Mouse (Mus musculus) forebrain, embryonic 15.5 days (tissue): ENCODE measurements at regions not wholly inside any gene's neighbourhood (a gene's known extent, or its start where the extent isn't known, plus 50 kb on each side); places are given as distances from the start of the nearest gene placed in this dataset.

Experiments used
- ATAC-seq: fragments of 200-750 bp; cut with Nextera tagmentation; replicated peaks from 2 replicates; pipeline ENCODE4 v1.8.0; 2017; ENCODE audit warnings: mild to moderate bottlenecking, moderate TSS enrichment, moderate library complexity
- H3K27ac ChIP-seq: fragments of 300-500 bp; sonication (generic); replicated peaks from 2 replicates; pipeline ENCODE4 v1.5.1; 2015; ENCODE audit warnings: mild to moderate bottlenecking, inconsistent platforms
- H3K27me3 ChIP-seq: fragments of 300-500 bp; sonication (generic); 2 replicates; pipeline ENCODE4 v1.6.1; 2015; ENCODE audit warnings: inconsistent platforms
- H3K36me3 ChIP-seq: fragments of 300-500 bp; sonication (generic); 2 replicates; pipeline ENCODE4 v1.6.1; 2015; ENCODE audit warnings: mild to moderate bottlenecking, inconsistent platforms
- H3K4me1 ChIP-seq: fragments of 300-500 bp; sonication (generic); 2 replicates; pipeline ENCODE4 v1.6.1; 2015; ENCODE audit warnings: inconsistent platforms
- H3K4me2 ChIP-seq: fragments of 300-500 bp; sonication (generic); replicated peaks from 2 replicates; pipeline ENCODE4 v1.6.1; 2015; ENCODE audit warnings: mild to moderate bottlenecking, inconsistent platforms
- H3K4me3 ChIP-seq: fragments of 300-500 bp; sonication (generic); 2 replicates; pipeline ENCODE4 v1.5.1; 2015; ENCODE audit warnings: mild to moderate bottlenecking, inconsistent platforms
- H3K9ac ChIP-seq: fragments of 300-500 bp; sonication (generic); replicated peaks from 2 replicates; pipeline ENCODE4 v1.6.1; 2015; ENCODE audit warnings: mild to moderate bottlenecking, inconsistent platforms
- H3K9me3 ChIP-seq: fragments of 300-500 bp; sonication (generic); 2 replicates; pipeline ENCODE4 v1.6.1; 2016; ENCODE audit warnings: inconsistent platforms
- WGBS: fragments of 180-500 bp; shearing (Covaris S2); methylation state at CpG from one replicate; pipeline ENCODE4 v1.1.7; 2015; ENCODE audit warnings: mixed read lengths; 5-methylcytosine and 5-hydroxymethylcytosine counted together

DNA sequence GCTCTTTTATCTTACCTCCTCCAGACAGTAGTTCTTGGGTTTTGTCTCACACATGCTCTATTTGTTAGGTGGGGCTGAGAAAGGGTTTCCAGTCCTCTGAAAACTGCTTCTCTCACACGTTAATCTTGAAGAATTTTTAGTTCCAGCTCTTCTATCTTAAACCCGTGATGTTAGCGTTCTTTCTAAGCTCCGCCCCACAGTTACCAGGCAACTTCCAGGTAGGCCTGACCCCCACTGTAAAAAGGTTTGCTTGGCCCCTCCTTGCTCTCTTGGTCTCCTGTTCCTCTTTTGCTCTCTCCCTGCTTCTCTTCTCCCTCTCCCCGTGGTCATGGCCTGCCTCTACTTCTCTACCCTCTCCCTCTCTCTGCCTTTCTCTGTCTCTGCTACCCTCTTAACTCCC is 1149.7 kb downstream of the Mrps31 start:
- H3K27ac ChIP-seq = peak overlapping the region; percentile 27; the same call in 1 of the 2 replicates
- H3K36me3 ChIP-seq = no peaks in the 10 kb centered on the region
- no peak overlapping the region for H3K9ac ChIP-seq
- WGBS = 78% methylated on average over 5 of the region's 5 CpGs
- no peak overlapping the region for H3K4me3 ChIP-seq
- H3K9me3 ChIP-seq = no peaks in the 10 kb centered on the region
- peaks cover 28% of the 10 kb centered on the region for H3K4me1 ChIP-seq
- no peak for ATAC-seq
- H3K27me3 ChIP-seq = no peaks in the 10 kb centered on the region
- no peak overlapping the region for H3K4me2 ChIP-seq

DNA sequence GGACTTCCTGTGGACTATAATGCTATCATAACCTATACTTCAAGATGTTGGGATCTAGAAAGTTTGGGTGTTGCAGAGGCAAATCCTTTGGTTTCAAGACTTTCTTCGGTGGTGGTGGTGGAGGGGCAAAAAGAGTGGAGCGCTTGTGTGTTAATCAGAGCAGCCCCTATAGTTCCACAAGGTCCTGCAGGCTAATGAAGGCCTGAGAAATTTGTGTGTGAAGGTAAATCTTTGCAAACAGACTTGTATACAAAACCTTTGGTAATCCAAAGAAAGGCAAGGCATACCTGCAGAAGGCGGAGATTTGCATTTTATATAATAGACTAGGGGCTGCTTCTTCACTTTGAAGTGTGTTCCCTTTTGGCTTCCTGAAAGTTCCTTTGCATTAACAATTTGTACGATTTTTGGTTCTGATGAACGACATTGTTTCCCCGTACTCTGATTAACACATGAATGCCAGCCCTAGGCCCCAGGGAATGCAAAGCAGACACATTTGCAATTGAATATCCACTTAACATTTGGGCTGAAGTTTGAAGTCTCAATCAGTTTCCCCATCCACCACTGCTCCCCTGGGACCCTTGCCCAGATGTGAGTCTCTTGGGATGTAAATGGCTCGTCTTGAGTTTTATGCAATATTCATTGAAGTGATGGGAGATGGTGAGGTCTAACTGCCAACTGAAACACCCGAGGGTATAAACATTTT is 1150.7 kb downstream of the Mrps31 start:
- Histone ChIP-seq H3K9me3 (no peaks in the 10 kb centered on the region), H3K4me1 (peaks cover 28% of the 10 kb centered on the region), H3K27me3 (no peaks in the 10 kb centered on the region), H3K36me3 (no peaks in the 10 kb centered on the region), H3K4me2 (peak overlapping the region; percentile 41), H3K9ac (no peak overlapping the region), H3K4me3 (no peak overlapping the region), H3K27ac (peak overlapping the region; percentile 50)
- WGBS = 3% methylated on average over 8 of the region's 8 CpGs
- peak; percentile 83 for ATAC-seq

DNA sequence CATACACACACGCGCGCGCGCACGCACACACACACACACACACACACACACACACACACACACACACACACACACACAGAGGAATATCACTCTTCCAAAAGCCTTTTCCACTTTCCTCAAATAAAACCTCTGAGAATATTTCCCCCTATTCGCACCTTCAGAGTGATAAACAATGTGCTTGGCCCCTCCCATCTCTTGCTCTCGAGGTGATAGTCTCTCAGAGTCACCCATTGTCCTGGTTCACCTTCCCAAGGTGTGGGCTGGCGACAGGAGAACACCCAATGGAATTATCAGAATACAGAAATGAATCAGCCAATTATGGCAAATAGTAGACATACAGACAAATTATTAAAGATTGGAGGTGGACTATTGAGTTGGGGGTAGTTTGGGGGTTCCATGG is 1151.3 kb downstream of the Mrps31 start:
- H3K4me3 ChIP-seq = no peak overlapping the region
- WGBS = 5% methylated on average over 9 of the region's 9 CpGs

DNA sequence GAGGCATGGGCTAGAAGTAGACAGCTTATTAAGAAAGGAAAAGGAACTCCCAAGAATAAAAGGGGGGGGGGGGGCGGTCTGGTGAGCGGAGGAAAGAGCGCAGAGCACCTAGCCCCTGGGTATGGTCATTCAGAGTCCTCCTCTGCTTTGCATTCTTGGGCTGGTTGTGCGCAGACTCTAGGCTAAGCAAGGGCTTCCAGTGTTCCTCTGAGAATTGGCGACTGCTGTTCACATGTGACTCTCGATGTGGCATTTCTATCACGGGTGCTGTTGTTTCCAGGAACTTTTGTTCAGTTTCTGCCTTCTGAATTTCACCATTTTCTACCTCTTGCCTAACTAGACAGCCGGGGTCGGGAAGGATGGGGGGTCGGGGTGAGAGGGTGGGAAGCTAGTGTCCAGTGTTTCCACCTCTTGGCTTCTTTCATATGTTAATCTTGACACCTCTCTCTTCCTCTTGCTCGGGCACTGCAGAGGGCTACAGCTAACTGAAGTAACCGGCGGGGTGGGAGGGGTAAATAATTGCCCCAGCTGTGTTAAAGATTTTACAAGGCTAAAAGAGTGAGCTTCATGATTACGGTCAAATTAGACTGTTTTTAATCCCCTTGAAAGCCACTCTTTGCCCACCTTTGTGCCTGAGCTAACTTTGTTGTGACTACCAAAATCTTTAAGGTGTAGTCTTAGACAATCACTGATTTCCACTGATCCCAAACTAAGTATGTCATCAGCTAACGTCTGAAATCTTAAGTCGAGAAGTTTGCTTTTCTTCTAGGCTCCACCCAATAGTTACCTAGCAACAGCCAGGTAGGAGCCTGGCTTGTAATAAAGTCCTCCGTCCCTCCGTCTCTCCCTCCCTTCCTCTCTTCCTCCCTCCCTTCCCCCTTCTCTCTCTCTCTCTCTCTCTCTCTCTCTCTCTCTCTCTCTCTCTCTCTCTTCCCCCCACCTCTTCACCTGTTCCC is 1152.2 kb downstream of the Mrps31 start:
- H3K4me2 ChIP-seq = peak overlapping the region; percentile 41
- no peak overlapping the region for H3K4me3 ChIP-seq
- no peaks in the 10 kb centered on the region for H3K27me3 ChIP-seq
- ATAC-seq = peak; percentile 68
- H3K27ac ChIP-seq = no peak overlapping the region; the same call in 1 of the 2 replicates
- H3K36me3 ChIP-seq = no peaks in the 10 kb centered on the region
- 4% methylated on average over 18 of the region's 18 CpGs for WGBS
- no peaks in the 10 kb centered on the region for H3K9me3 ChIP-seq
- H3K9ac ChIP-seq = no peak overlapping the region
- H3K4me1 ChIP-seq = peaks cover 28% of the 10 kb centered on the region

More for the DNA sequence above, 1151.3 kb downstream of the Mrps31 start:
- no peaks in the 10 kb centered on the region for H3K9me3 ChIP-seq
- H3K27ac ChIP-seq = peak overlapping the region; percentile 50
- peak; percentile 39; the same call in 1 of the 2 replicates for ATAC-seq
- no peaks in the 10 kb centered on the region for H3K27me3 ChIP-seq
- peak overlapping the region; percentile 41 for H3K4me2 ChIP-seq
- H3K4me1 ChIP-seq = peaks cover 28% of the 10 kb centered on the region
- no peaks in the 10 kb centered on the region for H3K36me3 ChIP-seq
- no peak overlapping the region for H3K9ac ChIP-seq

DNA sequence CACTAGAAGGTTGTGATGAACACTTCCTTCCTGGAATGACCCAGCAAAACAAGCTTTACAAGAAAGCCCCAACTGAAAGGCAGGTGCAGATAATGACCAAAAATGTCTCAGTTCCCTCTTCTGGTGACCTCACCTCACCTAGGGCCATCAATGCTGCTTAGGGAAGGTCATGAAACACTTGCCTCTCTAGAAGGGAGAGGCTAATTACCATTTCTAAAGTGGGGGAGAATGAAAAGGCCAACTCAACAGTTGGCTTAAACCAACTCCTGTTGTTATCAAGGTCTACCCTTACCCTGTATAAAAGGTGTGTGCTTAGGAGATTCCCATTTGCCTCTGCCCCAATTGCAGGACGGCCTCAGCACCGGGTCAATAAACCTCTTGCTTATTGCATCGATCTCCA is 1156.7 kb downstream of the Mrps31 start:
- Histone ChIP-seq H3K9ac (no peak overlapping the region), H3K27me3 (no peaks in the 10 kb centered on the region), H3K9me3 (no peaks in the 10 kb centered on the region), H3K4me2 (no peak overlapping the region), H3K4me3 (no peak overlapping the region), H3K27ac (no peak overlapping the region), H3K4me1 (peaks cover 7% of the 10 kb centered on the region; the same call in 1 of the 2 replicates), H3K36me3 (no peaks in the 10 kb centered on the region)
- WGBS = 95% methylated on average over 3 of the region's 3 CpGs
- no peak for ATAC-seq

DNA sequence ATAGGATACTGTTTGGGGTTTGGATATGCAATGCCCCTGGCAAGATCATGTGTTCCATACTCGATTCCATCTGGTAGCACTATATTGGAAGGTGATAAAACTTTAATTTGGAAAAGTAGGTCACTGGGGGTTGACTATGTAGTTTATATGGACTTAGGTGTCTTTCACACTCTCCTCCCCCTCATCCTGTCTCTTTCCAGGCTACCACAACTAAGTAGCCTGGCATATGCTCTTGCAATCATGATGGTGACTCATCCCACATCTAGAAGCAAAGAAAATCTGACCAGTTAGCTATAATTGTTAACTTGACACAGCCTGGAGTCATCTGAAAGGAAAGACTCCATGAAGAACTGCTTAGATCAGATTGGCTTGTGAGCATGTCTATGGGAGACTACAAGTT is 1154.3 kb downstream of the Adam3 start:
- WGBS = 92% methylated on average over 1 of the region's 1 CpGs
- no peaks in the 10 kb centered on the region for H3K4me1 ChIP-seq
- no peak overlapping the region for H3K27ac ChIP-seq
- H3K9ac ChIP-seq = no peak overlapping the region
- no peak for ATAC-seq
- no peaks in the 10 kb centered on the region for H3K27me3 ChIP-seq
- H3K36me3 ChIP-seq = no peaks in the 10 kb centered on the region
- H3K4me2 ChIP-seq = no peak overlapping the region
- H3K9me3 ChIP-seq = no peaks in the 10 kb centered on the region
- no peak overlapping the region for H3K4me3 ChIP-seq

DNA sequence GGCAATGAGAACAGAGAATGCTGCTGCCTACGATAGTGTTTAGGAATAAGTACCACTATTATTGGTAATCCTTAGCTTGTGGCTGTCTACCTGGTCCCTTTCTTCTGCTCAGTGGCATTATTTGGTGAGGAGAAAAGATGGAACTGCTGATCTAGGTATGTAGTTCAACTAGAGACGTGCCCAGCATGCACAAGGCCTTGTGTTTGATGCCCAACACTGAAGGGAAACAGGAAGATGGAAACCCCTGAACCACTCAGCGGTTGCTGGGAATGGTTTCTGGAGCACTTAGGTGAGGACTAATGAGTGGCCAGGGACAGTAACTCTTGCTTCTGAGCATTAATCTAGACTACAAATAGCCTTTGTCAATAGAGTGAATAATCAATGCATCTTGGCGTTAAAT is 1145.5 kb downstream of the Adam3 start:
- Histone ChIP-seq H3K27me3 (no peaks in the 10 kb centered on the region), H3K4me1 (no peaks in the 10 kb centered on the region), H3K27ac (no peak overlapping the region), H3K36me3 (no peaks in the 10 kb centered on the region), H3K9ac (no peak overlapping the region), H3K4me2 (no peak overlapping the region), H3K9me3 (no peaks in the 10 kb centered on the region), H3K4me3 (no peak overlapping the region)
- ATAC-seq = no peak
- WGBS = 88% methylated on average over 4 of the region's 4 CpGs

DNA sequence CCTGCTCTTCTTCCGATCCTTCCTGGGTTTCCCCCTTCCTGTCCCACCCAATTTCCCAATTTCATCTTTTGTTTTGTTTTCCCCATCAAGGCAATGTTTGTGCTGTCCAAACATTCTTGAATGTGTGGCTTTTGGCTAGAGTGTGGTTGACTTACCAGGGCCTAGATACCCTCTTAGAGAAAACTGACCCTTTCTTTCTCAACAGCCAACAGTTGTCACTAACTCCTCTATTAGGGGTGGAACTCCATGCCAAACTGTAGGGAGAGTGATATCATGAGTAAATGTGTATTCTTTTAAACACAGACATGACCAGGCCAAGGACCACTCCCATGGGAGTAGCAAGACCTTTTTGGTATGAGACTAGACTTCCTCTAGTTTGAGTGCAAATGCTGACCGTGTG is 1145.0 kb downstream of the Adam3 start:
- no peak for ATAC-seq
- H3K4me3 ChIP-seq = no peak overlapping the region
- H3K9ac ChIP-seq = no peak overlapping the region
- H3K4me2 ChIP-seq = no peak overlapping the region
- no peaks in the 10 kb centered on the region for H3K9me3 ChIP-seq
- no peak overlapping the region for H3K27ac ChIP-seq
- H3K27me3 ChIP-seq = no peaks in the 10 kb centered on the region
- H3K36me3 ChIP-seq = no peaks in the 10 kb centered on the region
- no peaks in the 10 kb centered on the region for H3K4me1 ChIP-seq
- 95% methylated on average over 2 of the region's 2 CpGs for WGBS
